In genomic region chr11:62553633-62554032, GRCm38 (mm10) we compare ENCODE assay signal across 9 mouse cellular contexts. TPM values are rescaled to one million over a fixed set of nuclear protein-coding genes. Genes with fewer than 3 reads are reported as not detected.
DNase-seq lines count a peak whose midpoint lies in the region; ATAC-seq and TF ChIP-seq lines count a peak whose summit lies in the region.
"Had no signal": no experiment of that assay in that cellular context is flagged by ENCODE, and none has a peak within 500 bp of the region (broad histone marks: within the 10 kb centered on the region; RNA-seq: fewer than 3 reads in every experiment).

No protein-coding gene starts in this region.

- TF ChIP-seq EP300 in CH12.LX (IDR thresholded peaks at IDR 0.05; ENCODE audit: low read length) = no peak

- H3K27me3 ChIP-seq in heart, embryonic 11.5 days (ENCODE audit: control insufficient read depth, insufficient read depth, low read length) = no peaks in the 10 kb centered on the region
- no peaks in the 10 kb centered on the region for H3K27me3 ChIP-seq in CH12.LX (replicated peaks)
- H3K27me3 ChIP-seq in forebrain, embryonic 15.5 days = no peaks in the 10 kb centered on the region
- no peaks in the 10 kb centered on the region for H3K27me3 ChIP-seq in liver, embryonic 16.5 days (ENCODE audit: control insufficient read depth, insufficient read depth, low read depth, low read length)

- in situ Hi-C loops in CH12.LX (cut with MboI; ENCODE audit: low pct_ligation_motif_present, low pct_unique_long_range_greater_than_20kb, low sequenced_read_pairs) = no loop called here

- no peak overlapping the region for H3K27ac ChIP-seq in heart, embryonic 11.5 days (ENCODE audit: low read depth, low read length)
- no peak overlapping the region for H3K27ac ChIP-seq in CH12.LX (ENCODE audit: insufficient read depth, low read depth)
- H3K27ac ChIP-seq in forebrain, embryonic 15.5 days (replicated peaks) = no peak overlapping the region
- H3K27ac ChIP-seq in liver, embryonic 16.5 days (ENCODE audit: low read length) = no peak overlapping the region

- H3K9ac ChIP-seq in heart, embryonic 11.5 days (ENCODE audit: low read depth, low read length) = peak overlapping the region; percentile 43
- peak overlapping the region; percentile 89 for H3K9ac ChIP-seq in CH12.LX (ENCODE audit: insufficient read depth, low read depth)
- peak overlapping the region; percentile 54 for H3K9ac ChIP-seq in forebrain, embryonic 15.5 days (replicated peaks)
- peak overlapping the region; percentile 60; the same call in 1 of the 2 replicates for H3K9ac ChIP-seq in liver, embryonic 16.5 days (ENCODE audit: low read depth, low read length)

- no peak for TF ChIP-seq RAD21 in CH12.LX (IDR thresholded peaks at IDR 0.05; ENCODE audit: low read depth, low read length)

- no peak for ATAC-seq in heart, embryonic 11.5 days (replicated peaks; ENCODE audit: insufficient number of reproducible peaks, low FRiP score, low TSS enrichment)
- no peak for ATAC-seq in forebrain, embryonic 15.5 days (replicated peaks)
- no peak for ATAC-seq in liver, embryonic 16.5 days (ENCODE audit: low read depth)

- WGBS in heart, embryonic 11.5 days (ENCODE audit: insufficient replicate concordance) = 82% methylated on average over 5 of the region's 5 CpGs
- WGBS in forebrain, embryonic 15.5 days = 82% methylated on average over 5 of the region's 5 CpGs
- 74% methylated on average over 5 of the region's 5 CpGs for WGBS in liver, embryonic 16.5 days (ENCODE audit: insufficient replicate concordance)

- no peak for DNase-seq in heart, postnatal 4 days
- no peak for DNase-seq in CH12.LX (ENCODE audit: extremely low read depth)
- no peak for DNase-seq in layer of hippocampus, postnatal 14 days (ENCODE audit: low spot score in 2 of 2)
- DNase-seq in gastrocnemius, postnatal 36 days = no peak
- no peak for DNase-seq in ovary, postnatal 10 days (ENCODE audit: low spot score)
- DNase-seq: cerebellum, adult 11-12 months had no signal

- dilution Hi-C loops in CH12.LX (cut with MboI; ENCODE audit: extremely low pct_ligation_motif_present, extremely low pct_unique_long_range_greater_than_20kb, low sequenced_read_pairs) = no loop called here

- peak overlapping the region; percentile 83 for H3K4me2 ChIP-seq in heart, embryonic 11.5 days
- H3K4me2 ChIP-seq in CH12.LX (ENCODE audit: insufficient read depth, low read depth, poor library complexity, severe bottlenecking) = peak overlapping the region; percentile 99
- H3K4me2 ChIP-seq in forebrain, embryonic 15.5 days (replicated peaks) = peak overlapping the region; percentile 96
- peak overlapping the region; percentile 84 for H3K4me2 ChIP-seq in liver, embryonic 16.5 days (ENCODE audit: low read depth, low read length)

- peak overlapping the region; percentile 51 for H3K4me3 ChIP-seq in heart, embryonic 11.5 days (ENCODE audit: low read depth, low read length)
- peak overlapping the region; percentile 54 to 84 (median 56) for H3K4me3 ChIP-seq in CH12.LX (replicated peaks in 1 of 3; ENCODE audit: low read depth in 2 of 3, low read length in 2 of 3, poor library complexity in 1 of 3)
- peak overlapping the region; percentile 53 for H3K4me3 ChIP-seq in forebrain, embryonic 15.5 days
- peak overlapping the region; percentile 67 for H3K4me3 ChIP-seq in liver, embryonic 16.5 days (ENCODE audit: low read depth, low read length)

- no peaks in the 10 kb centered on the region for H3K9me3 ChIP-seq in heart, embryonic 11.5 days (replicated peaks; ENCODE audit: control insufficient read depth, low read length)
- no peaks in the 10 kb centered on the region for H3K9me3 ChIP-seq in CH12.LX (replicated peaks; ENCODE audit: low read length)
- H3K9me3 ChIP-seq in forebrain, embryonic 15.5 days = no peaks in the 10 kb centered on the region
- no peaks in the 10 kb centered on the region for H3K9me3 ChIP-seq in liver, embryonic 16.5 days (replicated peaks; ENCODE audit: control insufficient read depth, low read length)

- TF ChIP-seq POLR2A in CH12.LX (IDR thresholded peaks at IDR 0.05; ENCODE audit: low read depth, low read length) = no peak; the same call in 1 of the 2 replicates

- H3K4me1 ChIP-seq in heart, embryonic 11.5 days (ENCODE audit: control insufficient read depth, insufficient read depth, low read length) = peaks cover 17% of the 10 kb centered on the region
- H3K4me1 ChIP-seq in CH12.LX (ENCODE audit: control insufficient read depth in 1 of 2, insufficient read depth in 2 of 2) = peaks cover 7 to 37% of the 10 kb centered on the region in 2 experiments
- H3K4me1 ChIP-seq in forebrain, embryonic 15.5 days = peaks cover 46% of the 10 kb centered on the region
- peaks cover 28% of the 10 kb centered on the region for H3K4me1 ChIP-seq in liver, embryonic 16.5 days (ENCODE audit: control insufficient read depth, low read depth, low read length)

- H3K79me2 ChIP-seq in CH12.LX (replicated peaks; ENCODE audit: control insufficient read depth, extremely low read depth, insufficient read depth, poor library complexity, severe bottlenecking) = peaks cover 31% of the 10 kb centered on the region

- TF ChIP-seq CTCF in CH12.LX (conservative IDR thresholded peaks at IDR 0.05 in 1 of 2, IDR thresholded peaks at IDR 0.05 in 1 of 2; ENCODE audit: low read depth in 2 of 2, low read length in 2 of 2) = no peak

- peaks cover 8% of the 10 kb centered on the region; the same call in 1 of the 2 replicates for H3K36me3 ChIP-seq in heart, embryonic 11.5 days (ENCODE audit: control insufficient read depth, insufficient read depth, low read length)
- peaks cover 18 to 28% of the 10 kb centered on the region in 2 experiments for H3K36me3 ChIP-seq in CH12.LX (replicated peaks in 1 of 2; ENCODE audit: control insufficient read depth in 1 of 2, insufficient read depth in 1 of 2, low read length in 1 of 2)
- peaks cover 19% of the 10 kb centered on the region for H3K36me3 ChIP-seq in forebrain, embryonic 15.5 days
- H3K36me3 ChIP-seq in liver, embryonic 16.5 days (ENCODE audit: control insufficient read depth, insufficient read depth) = peaks cover 26% of the 10 kb centered on the region

- intact Hi-C loops in gastrocnemius, postnatal 36 days (cut with DNase I) = loop anchor here (5.0 kb wide), 1 partner anchor 96 kb away; the partner anchor contains the start of genes Ncor1 and Pigl

TF ChIP-seq in CH12.LX, 34 proteins besides CTCF, POLR2A, EP300 and RAD21:
- TF ChIP-seq MXI1 (IDR thresholded peaks at IDR 0.05; ENCODE audit: low read depth, low read length) = no peak
- TF ChIP-seq MAZ (IDR thresholded peaks at IDR 0.05; ENCODE audit: low read depth, low read length) = no peak
- no peak for TF ChIP-seq SMC3 (IDR thresholded peaks at IDR 0.05; ENCODE audit: low read depth, low read length)
- no peak for TF ChIP-seq MAFK (IDR thresholded peaks at IDR 0.05; ENCODE audit: insufficient replicate concordance, low read length)
- TF ChIP-seq MEF2A (IDR thresholded peaks at IDR 0.05; ENCODE audit: borderline replicate concordance, low read depth, low read length) = no peak
- no peak for TF ChIP-seq ZC3H11A (IDR thresholded peaks at IDR 0.05; ENCODE audit: low read depth, low read length)
- TF ChIP-seq CHD2 (IDR thresholded peaks at IDR 0.05; ENCODE audit: low read length) = no peak
- no peak for TF ChIP-seq KAT2A (IDR thresholded peaks at IDR 0.05; ENCODE audit: insufficient replicate concordance, low read length)
- no peak for TF ChIP-seq NELFE (IDR thresholded peaks at IDR 0.05; ENCODE audit: low read depth, low read length)
- TF ChIP-seq ETS1 (conservative IDR thresholded peaks at IDR 0.05; ENCODE audit: low read depth, low read length) = no peak
- no peak for TF ChIP-seq IRF4 (IDR thresholded peaks at IDR 0.05; ENCODE audit: low read depth, low read length)
- no peak for TF ChIP-seq JUN (IDR thresholded peaks at IDR 0.05; ENCODE audit: insufficient read depth, low read depth, low read length)
- no peak for TF ChIP-seq POLR2AphosphoS2 (IDR thresholded peaks at IDR 0.05; ENCODE audit: low read depth, low read length)
- no peak for TF ChIP-seq SIN3A (IDR thresholded peaks at IDR 0.05; ENCODE audit: low read length)
- no peak for TF ChIP-seq PAX5 (IDR thresholded peaks at IDR 0.05; ENCODE audit: low read length)

RNA-seq across cellular contexts. Expression of gene Ubb, which starts 2.7 kb away (rescaled TPM):
- 2,677 and 2,901 TPM in 2 replicates for polyA plus RNA-seq in heart, embryonic 11.5 days (2014; fragmentation: Nextera tagmentation; extraction: Ambion mirVana)
- 100 to 1,000 TPM; 828 to 847 TPM for total RNA-seq in heart, postnatal 4 days (2021)
- total RNA-seq in CH12.LX (2012; rRNA removed) (2,030 and 2,098 TPM in 2 replicates), CH12.LX (2014; rRNA removed) (929 and 1,092 TPM in 2 replicates)
- 1,487 and 1,562 TPM in 2 replicates for polyA plus RNA-seq in CH12.LX (2012; ENCODE audit: insufficient read length, low read depth)
- polyA plus RNA-seq in forebrain, embryonic 15.5 days (2015; fragmentation: Nextera tagmentation; extraction: Ambion mirVana) = 4,659 and 4,677 TPM in 2 replicates
- polyA plus RNA-seq in liver, embryonic 16.5 days (2015; fragmentation: Nextera tagmentation; extraction: Ambion mirVana) = 1,628 and 1,645 TPM in 2 replicates
- 1,000 to 10,000 TPM; 1,675 to 1,723 TPM for total RNA-seq in layer of hippocampus, postnatal 14 days (2021)
- 100 to 1,000 TPM; 783 to 809 TPM for total RNA-seq in gastrocnemius, postnatal 36 days (2021)

RNA-seq across cellular contexts. Expression of gene Cenpv, which starts 14.6 kb away (rescaled TPM):
- polyA plus RNA-seq in heart, embryonic 11.5 days (2014; fragmentation: Nextera tagmentation; extraction: Ambion mirVana) = 13.6 and 15.1 TPM in 2 replicates
- 10 to 100 TPM; 23.8 to 25.7 TPM for total RNA-seq in heart, postnatal 4 days (2021)
- 98.8 and 107 TPM in 2 replicates for total RNA-seq in CH12.LX (2012; rRNA removed)
- total RNA-seq in CH12.LX (2014; rRNA removed) = 24.1 and 24.4 TPM in 2 replicates
- 24.9 and 33.6 TPM in 2 replicates for polyA plus RNA-seq in CH12.LX (2012; ENCODE audit: insufficient read length, low read depth)
- 94.2 and 99.8 TPM in 2 replicates for polyA plus RNA-seq in forebrain, embryonic 15.5 days (2015; fragmentation: Nextera tagmentation; extraction: Ambion mirVana)
- polyA plus RNA-seq in liver, embryonic 16.5 days (2015; fragmentation: Nextera tagmentation; extraction: Ambion mirVana) = 4.5 and 7.2 TPM in 2 replicates
- total RNA-seq in layer of hippocampus, postnatal 14 days (2021) = 10 to 100 TPM; 37.4 to 38.5 TPM
- total RNA-seq in gastrocnemius, postnatal 36 days (2021) = 10 to 100 TPM; 13.9 to 21.8 TPM

RNA-seq across cellular contexts. Expression of gene Trpv2, which starts 20.7 kb away (rescaled TPM):
- 4.1 and 4.4 TPM in 2 replicates for polyA plus RNA-seq in heart, embryonic 11.5 days (2014; fragmentation: Nextera tagmentation; extraction: Ambion mirVana)
- 1 to 10 TPM; 3.0 to 3.2 TPM for total RNA-seq in heart, postnatal 4 days (2021)
- total RNA-seq in CH12.LX (2012; rRNA removed) = 58.7 and 59.3 TPM in 2 replicates
- 36.0 and 39.2 TPM in 2 replicates for total RNA-seq in CH12.LX (2014; rRNA removed)
- 42.3 and 46.2 TPM in 2 replicates for polyA plus RNA-seq in CH12.LX (2012; ENCODE audit: insufficient read length, low read depth)
- polyA plus RNA-seq in forebrain, embryonic 15.5 days (2015; fragmentation: Nextera tagmentation; extraction: Ambion mirVana) = 17.1 and 19.8 TPM in 2 replicates
- 5.0 and 5.7 TPM in 2 replicates for polyA plus RNA-seq in liver, embryonic 16.5 days (2015; fragmentation: Nextera tagmentation; extraction: Ambion mirVana)
- total RNA-seq in layer of hippocampus, postnatal 14 days (2021) = 10 to 100 TPM; 18.4 to 21.5 TPM
- total RNA-seq in gastrocnemius, postnatal 36 days (2021) = 1 to 10 TPM in 1 of 2 experiments, under 1 TPM in 1; 0.87 to 1.1 TPM

Comparison
In these comparisons a context has a peak if more than half of its experiments do, and no peak if none do; other contexts are left out.
1. RNA of gene Trpv2, which starts 20.7 kb away (total RNA-seq): 36.0 to 59.3 TPM in CH12.LX and 18.4 to 21.5 TPM in layer of hippocampus, postnatal 14 days; 3.0 to 3.2 TPM in heart, postnatal 4 days and 0.87 to 1.1 TPM in gastrocnemius, postnatal 36 days; every median in the first group is over 4 times any median in the second.
2. Peak in every context shown above with its lines, with median percentiles within 50 percentile points of each other: H3K4me2 ChIP-seq, H3K4me3 ChIP-seq and H3K9ac ChIP-seq.